Mouse (Mus musculus): ENCODE data around the gene Pex12. TPM values are rescaled to one million over a fixed set of nuclear protein-coding genes. Genes with fewer than 3 reads are reported as not detected.

Gene Pex12
- polyA plus RNA-seq, 1 experiment from 2014 or later, result 13.2 TPM

Other genes with a start within 250 kb of the Pex12 start
- 4.0 and 4.4 TPM in 2 replicates for gene Slfn2, start 237.5 kb downstream of the Pex12 start, polyA plus RNA-seq (2015; fragmentation: Nextera tagmentation; extraction: Ambion mirVana)
- 0.28 and 0.31 TPM in 2 replicates for gene Slfn1, start 185.7 kb downstream of the Pex12 start, polyA plus RNA-seq (2015; fragmentation: Nextera tagmentation; extraction: Ambion mirVana)
- 0.09 and 0.24 TPM in 2 replicates for gene Slfn4, start 127.4 kb downstream of the Pex12 start, polyA plus RNA-seq (2015; fragmentation: Nextera tagmentation; extraction: Ambion mirVana)
- gene Slfn3, start 111.3 kb downstream of the Pex12 start, polyA plus RNA-seq (2015; fragmentation: Nextera tagmentation; extraction: Ambion mirVana), result 2.1 and 2.5 TPM in 2 replicates
- 0.30 and 0.66 TPM in 2 replicates for gene Slfn14, start 15.9 kb downstream of the Pex12 start, polyA plus RNA-seq (2015; fragmentation: Nextera tagmentation; extraction: Ambion mirVana)
- 62.5 and 65.2 TPM in 2 replicates for gene Ap2b1, start 3.6 kb downstream of the Pex12 start, polyA plus RNA-seq (2015; fragmentation: Nextera tagmentation; extraction: Ambion mirVana)
- 1.0 and 1.6 TPM in 2 replicates for gene Rasl10b, start 106.6 kb upstream of the Pex12 start, polyA plus RNA-seq (2015; fragmentation: Nextera tagmentation; extraction: Ambion mirVana)
- not detected in 2 replicates for gene Gas2l2, start 126.9 kb upstream of the Pex12 start, polyA plus RNA-seq (2015; fragmentation: Nextera tagmentation; extraction: Ambion mirVana)
- 0.35 TPM in 1 of 2 replicates, not detected in the other for gene 1700020L24Rik, start 135.1 kb upstream of the Pex12 start, polyA plus RNA-seq (2015; fragmentation: Nextera tagmentation; extraction: Ambion mirVana)
- 1.3 and 1.4 TPM in 2 replicates for gene Mmp28, start 160.5 kb upstream of the Pex12 start, polyA plus RNA-seq (2015; fragmentation: Nextera tagmentation; extraction: Ambion mirVana)
- gene Taf15, start 170.5 kb upstream of the Pex12 start, polyA plus RNA-seq (2015; fragmentation: Nextera tagmentation; extraction: Ambion mirVana), result 13.6 and 17.1 TPM in 2 replicates
- gene Heatr9, start 219.6 kb upstream of the Pex12 start, polyA plus RNA-seq (2015; fragmentation: Nextera tagmentation; extraction: Ambion mirVana), result not detected in 2 replicates
- gene Ccl5, start 227.9 kb upstream of the Pex12 start, polyA plus RNA-seq (2015; fragmentation: Nextera tagmentation; extraction: Ambion mirVana), result not detected in 2 replicates

All from kidney, embryonic 15.5 days (tissue).